Mouse (Mus musculus) cerebellum, adult 9-11 months (tissue): ENCODE measurements around the gene Dhx38.

ENCODE experiments used
- DNase-seq: peaks from one replicate; pipeline ENCODE4 v3.0.0; 2022

Gene Dhx38

GRCm38 (mm10) chr8:109544049-109544448 is 21.6 kb downstream of the Dhx38 start:
- DNase-seq: no peak

GRCm38 (mm10) chr8:109542748-109543519 is 22.7 kb downstream of the Dhx38 start:
- no peak for DNase-seq

GRCm38 (mm10) chr8:109542165-109542564 is 23.5 kb downstream of the Dhx38 start:
- no peak for DNase-seq

- peak; percentile 33 for DNase-seq
Measured at GRCm38 (mm10) chr8:109536703-109537102, 29.0 kb downstream of the Dhx38 start.

GRCm38 (mm10) chr8:109535140-109535990 is 30.3 kb downstream of the Dhx38 start:
- no peak for DNase-seq

GRCm38 (mm10) chr8:109524008-109524407 is 41.7 kb downstream of the Dhx38 start:
- no peak for DNase-seq

- DNase-seq: no peak
Measured at GRCm38 (mm10) chr8:109505560-109505959, 60.1 kb downstream of the Dhx38 start.

- no peak for DNase-seq
Measured at GRCm38 (mm10) chr8:109503566-109503965, 62.1 kb downstream of the Dhx38 start.

GRCm38 (mm10) chr8:109499009-109499717 is 66.5 kb downstream of the Dhx38 start:
- DNase-seq: no peak
